Mouse (Mus musculus) neural tube, embryonic 11.5 days (tissue): ENCODE measurements at regions not wholly inside any gene's neighbourhood (a gene's known extent, or its start where the extent isn't known, plus 50 kb on each side); places are given as distances from the start of the nearest gene placed in this dataset.

Source experiments
- ATAC-seq: fragments of 200-750 bp; cut with Nextera tagmentation; 2 replicates; pipeline ENCODE4 v1.8.0; 2017; ENCODE audit warnings: moderate number of reproducible peaks, mild to moderate bottlenecking, moderate TSS enrichment, moderate library complexity; ENCODE audit not compliant: insufficient read depth, low FRiP score, low TSS enrichment
- DNase-seq: peaks from one replicate; pipeline ENCODE4 v3.0.0-alpha.2; 2015; ENCODE audit warnings: low spot score
- H3K27ac ChIP-seq: fragments of 300-500 bp; sonication (generic); 2 replicates; pipeline ENCODE4 v1.5.1; 2014; ENCODE audit warnings: low read depth, mild to moderate bottlenecking, low read length
- H3K27me3 ChIP-seq: fragments of 300-500 bp; sonication (generic); 2 replicates; pipeline ENCODE4 v1.6.1; 2014; ENCODE audit warnings: mild to moderate bottlenecking, low read length, mixed read lengths; ENCODE audit not compliant: control insufficient read depth, insufficient read depth
- H3K36me3 ChIP-seq: fragments of 300-500 bp; sonication (generic); 2 replicates; pipeline ENCODE4 v1.6.1; 2014; ENCODE audit warnings: mild to moderate bottlenecking, low read length, moderate library complexity, mixed read lengths; ENCODE audit not compliant: control insufficient read depth, insufficient read depth
- H3K4me1 ChIP-seq: fragments of 300-500 bp; sonication (generic); 2 replicates; pipeline ENCODE4 v1.6.1; 2014; ENCODE audit warnings: low read length, mixed read lengths; ENCODE audit not compliant: control insufficient read depth, insufficient read depth
- H3K4me2 ChIP-seq: fragments of 300-500 bp; sonication (generic); 2 replicates; pipeline ENCODE4 v1.6.1; 2014; ENCODE audit warnings: low read depth, mild to moderate bottlenecking, moderate library complexity
- H3K4me3 ChIP-seq: fragments of 300-500 bp; sonication (generic); 2 replicates; pipeline ENCODE4 v1.5.1; 2014; ENCODE audit warnings: low read depth, low read length
- H3K9ac ChIP-seq: fragments of 300-500 bp; sonication (generic); 2 replicates; pipeline ENCODE4 v1.6.1; 2014; ENCODE audit warnings: mild to moderate bottlenecking, low read length
- H3K9me3 ChIP-seq: fragments of 300-500 bp; sonication (generic); 2 replicates; pipeline ENCODE4 v1.6.1; 2016; ENCODE audit warnings: low read length; ENCODE audit not compliant: control insufficient read depth
- WGBS: fragments of 180-500 bp; shearing (Covaris S2); extraction: QIAGEN DNeasy Blood & Tissue Kit; methylation state at CpG from one replicate; pipeline ENCODE4 v1.1.7; 2014; 5-methylcytosine and 5-hydroxymethylcytosine counted together

GRCm38 (mm10) chr14:54185265-54185830 lies 68.6 kb downstream of the Dad1 start:
- Histone ChIP-seq H3K36me3 (no peaks in the 10 kb centered on the region), H3K4me2 (no peak overlapping the region), H3K9me3 (no peaks in the 10 kb centered on the region), H3K27ac (no peak overlapping the region), H3K27me3 (no peaks in the 10 kb centered on the region), H3K4me1 (peaks cover 3% of the 10 kb centered on the region), H3K9ac (no peak overlapping the region), H3K4me3 (no peak overlapping the region)
- WGBS: 47% methylated on average over 6 of the region's 6 CpGs
- DNase-seq (no peak), ATAC-seq (no peak)

- no peaks in the 10 kb centered on the region for H3K36me3 ChIP-seq
- 85% methylated on average over 3 of the region's 3 CpGs for WGBS
- no peak for DNase-seq
- H3K27ac ChIP-seq: no peak overlapping the region
- no peak for ATAC-seq
- H3K4me3 ChIP-seq: no peak overlapping the region
- H3K4me1 ChIP-seq: peaks cover 3% of the 10 kb centered on the region
- H3K9me3 ChIP-seq: no peaks in the 10 kb centered on the region
- no peaks in the 10 kb centered on the region for H3K27me3 ChIP-seq
- H3K9ac ChIP-seq: no peak overlapping the region
- no peak overlapping the region for H3K4me2 ChIP-seq
These were observed 70.0 kb downstream of the Dad1 start for GRCm38 (mm10) chr14:54183873-54184272.

GRCm38 (mm10) chr14:54182838-54183237 lies 71.1 kb downstream of the Dad1 start:
- Histone ChIP-seq H3K27me3 (no peaks in the 10 kb centered on the region), H3K4me2 (no peak overlapping the region), H3K27ac (no peak overlapping the region), H3K9me3 (no peaks in the 10 kb centered on the region), H3K9ac (no peak overlapping the region), H3K4me3 (no peak overlapping the region), H3K36me3 (no peaks in the 10 kb centered on the region), H3K4me1 (peaks cover 3% of the 10 kb centered on the region)
- DNase-seq: no peak
- no peak for ATAC-seq
- WGBS: 70% methylated on average over 10 of the region's 10 CpGs

GRCm38 (mm10) chr14:54181306-54181705 lies 72.6 kb downstream of the Dad1 start:
- ATAC-seq: no peak
- Histone ChIP-seq H3K9me3 (no peaks in the 10 kb centered on the region), H3K36me3 (no peaks in the 10 kb centered on the region), H3K27me3 (no peaks in the 10 kb centered on the region), H3K4me2 (no peak overlapping the region), H3K4me1 (peaks cover 3% of the 10 kb centered on the region), H3K9ac (no peak overlapping the region), H3K27ac (no peak overlapping the region), H3K4me3 (no peak overlapping the region)
- WGBS: 93% methylated on average over 3 of the region's 3 CpGs
- no peak for DNase-seq

GRCm38 (mm10) chr14:54180754-54181153 lies 73.2 kb downstream of the Dad1 start:
- no peak overlapping the region for H3K4me3 ChIP-seq
- DNase-seq: no peak
- WGBS: 91% methylated on average over 3 of the region's 3 CpGs
- no peaks in the 10 kb centered on the region for H3K27me3 ChIP-seq
- no peak overlapping the region for H3K4me2 ChIP-seq
- ATAC-seq: no peak
- H3K27ac ChIP-seq: no peak overlapping the region
- H3K9ac ChIP-seq: no peak overlapping the region
- H3K4me1 ChIP-seq: no peaks in the 10 kb centered on the region; the same call in none of the 2 replicates
- H3K36me3 ChIP-seq: no peaks in the 10 kb centered on the region
- no peaks in the 10 kb centered on the region for H3K9me3 ChIP-seq

GRCm38 (mm10) chr14:54180271-54180670 lies 73.6 kb downstream of the Dad1 start:
- Histone ChIP-seq H3K27me3 (no peaks in the 10 kb centered on the region), H3K9me3 (no peaks in the 10 kb centered on the region), H3K4me3 (no peak overlapping the region), H3K27ac (no peak overlapping the region), H3K4me1 (no peaks in the 10 kb centered on the region; the same call in 1 of the 2 replicates), H3K9ac (no peak overlapping the region), H3K4me2 (no peak overlapping the region), H3K36me3 (no peaks in the 10 kb centered on the region)
- ATAC-seq (no peak), DNase-seq (no peak)
- WGBS: 83% methylated on average over 3 of the region's 3 CpGs

- Histone ChIP-seq H3K9me3 (no peaks in the 10 kb centered on the region), H3K27me3 (no peaks in the 10 kb centered on the region), H3K4me2 (no peak overlapping the region), H3K36me3 (no peaks in the 10 kb centered on the region), H3K4me3 (no peak overlapping the region), H3K4me1 (no peaks in the 10 kb centered on the region), H3K9ac (no peak overlapping the region), H3K27ac (no peak overlapping the region)
- 95% methylated on average over 3 of the region's 3 CpGs for WGBS
- DNase-seq (no peak), ATAC-seq (no peak)
These were observed 75.0 kb downstream of the Dad1 start for GRCm38 (mm10) chr14:54178856-54179255.

GRCm38 (mm10) chr14:54176469-54176868 lies 77.4 kb downstream of the Dad1 start:
- ATAC-seq: no peak
- no peak overlapping the region for H3K9ac ChIP-seq
- no peaks in the 10 kb centered on the region for H3K9me3 ChIP-seq
- no peak overlapping the region for H3K4me3 ChIP-seq
- no peaks in the 10 kb centered on the region for H3K36me3 ChIP-seq
- H3K4me1 ChIP-seq: no peaks in the 10 kb centered on the region
- WGBS: 75% methylated on average over 14 of the region's 14 CpGs
- H3K27ac ChIP-seq: no peak overlapping the region
- H3K4me2 ChIP-seq: no peak overlapping the region
- no peak for DNase-seq
- no peaks in the 10 kb centered on the region for H3K27me3 ChIP-seq

- H3K9me3 ChIP-seq: no peaks in the 10 kb centered on the region
- ATAC-seq (no peak), DNase-seq (no peak)
- H3K4me2 ChIP-seq: no peak overlapping the region
- 79% methylated on average over 5 of the region's 5 CpGs for WGBS
- H3K4me3 ChIP-seq: no peak overlapping the region
- H3K4me1 ChIP-seq: no peaks in the 10 kb centered on the region
- H3K36me3 ChIP-seq: no peaks in the 10 kb centered on the region
- H3K27ac ChIP-seq: no peak overlapping the region
- no peak overlapping the region for H3K9ac ChIP-seq
- no peaks in the 10 kb centered on the region for H3K27me3 ChIP-seq
These were observed 78.4 kb downstream of the Dad1 start for GRCm38 (mm10) chr14:54175476-54175875.
